Mouse (Mus musculus): ENCODE data around the gene Slc28a1.

Gene Slc28a1

DNA sequence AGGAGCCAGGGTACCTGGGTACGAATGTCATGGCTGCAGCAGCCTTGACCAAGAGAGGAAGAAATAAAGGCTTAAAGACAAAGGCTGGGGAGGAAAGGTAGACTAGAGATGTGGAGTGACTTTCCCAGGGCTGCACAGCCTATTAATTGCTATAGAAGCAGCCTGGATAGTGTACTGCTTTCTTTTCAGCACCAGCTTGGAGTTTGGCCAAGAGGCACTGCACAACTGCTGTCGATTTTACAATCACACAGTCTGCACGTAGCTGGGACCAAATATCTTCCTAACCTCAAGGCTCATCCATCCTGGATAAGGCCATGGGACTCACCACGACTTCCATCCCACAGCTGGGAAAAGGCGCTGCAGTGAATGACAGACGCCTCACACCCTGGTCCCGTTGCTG is 54.8 kb downstream of the Slc28a1 start:
- 76% methylated on average over 7 of the region's 7 CpGs for WGBS

DNA sequence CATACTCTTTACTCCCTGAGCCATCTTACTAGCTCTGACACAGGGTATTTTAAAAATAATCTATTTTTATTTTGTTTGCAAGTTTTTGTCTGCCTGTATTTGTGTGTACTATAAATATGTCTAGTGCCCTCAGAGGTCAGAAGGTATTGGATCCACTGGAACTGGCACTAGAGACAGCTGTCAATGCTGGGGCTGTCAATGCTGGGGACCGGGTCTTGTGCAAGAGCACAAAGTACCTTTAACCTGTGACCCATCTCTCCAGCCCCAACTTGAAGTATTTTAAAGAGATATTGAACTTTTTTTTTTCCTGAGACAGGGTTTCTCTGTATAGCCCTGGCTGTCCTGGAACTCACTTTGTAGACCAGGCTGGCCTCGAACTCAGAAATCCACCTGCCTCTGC is 59.3 kb downstream of the Slc28a1 start:
- 94% methylated on average over 2 of the region's 2 CpGs for WGBS

DNA sequence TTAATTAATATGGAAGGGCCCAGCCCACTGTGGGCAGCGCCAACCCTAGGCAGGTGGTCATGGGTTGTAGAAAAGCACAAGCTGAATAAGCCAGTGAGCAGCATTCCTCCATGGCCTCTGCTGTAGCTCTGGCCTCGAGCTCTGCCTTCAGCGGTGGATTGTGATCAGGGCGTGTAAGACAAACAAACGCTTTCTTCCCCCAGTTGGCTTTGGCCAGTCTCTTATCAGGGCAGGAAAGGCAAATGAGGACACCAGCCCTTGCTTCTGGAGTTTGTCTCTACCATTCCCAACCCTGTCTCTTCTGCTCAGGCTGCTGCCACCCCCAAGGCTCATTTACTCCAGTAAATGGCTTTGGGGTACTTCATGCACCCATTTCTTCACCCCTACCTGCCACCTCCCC is 60.1 kb downstream of the Slc28a1 start:
- 83% methylated on average over 5 of the region's 5 CpGs for WGBS

DNA sequence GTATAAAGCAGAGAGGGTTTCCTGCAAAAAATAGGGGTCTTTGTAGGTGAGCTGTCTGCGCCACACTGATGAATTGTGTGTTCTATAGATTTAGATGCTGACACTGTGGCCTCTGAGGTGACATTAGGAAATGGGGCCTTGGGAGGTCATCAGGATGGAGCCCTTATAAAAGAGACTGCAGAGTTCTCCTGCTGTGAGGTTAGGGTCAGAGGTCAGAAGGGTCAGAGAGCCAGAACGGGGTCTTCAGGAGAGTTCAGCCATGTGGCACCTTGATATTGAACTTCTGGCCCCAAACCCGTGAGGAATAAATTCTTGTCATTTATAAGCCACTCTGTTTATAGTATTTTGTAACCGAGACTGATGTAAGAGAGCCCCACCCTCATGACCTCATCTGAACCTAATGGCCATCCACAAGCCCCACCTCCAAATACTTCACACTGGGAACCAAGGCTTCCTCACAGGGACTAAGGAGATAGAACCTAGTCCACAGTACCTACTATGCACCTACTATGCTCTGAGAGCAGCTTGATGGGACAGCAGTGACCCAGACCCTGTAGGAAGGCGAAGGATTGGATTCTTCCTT is 61.7 kb downstream of the Slc28a1 start:
- WGBS, result 69% methylated on average over 5 of the region's 5 CpGs

DNA sequence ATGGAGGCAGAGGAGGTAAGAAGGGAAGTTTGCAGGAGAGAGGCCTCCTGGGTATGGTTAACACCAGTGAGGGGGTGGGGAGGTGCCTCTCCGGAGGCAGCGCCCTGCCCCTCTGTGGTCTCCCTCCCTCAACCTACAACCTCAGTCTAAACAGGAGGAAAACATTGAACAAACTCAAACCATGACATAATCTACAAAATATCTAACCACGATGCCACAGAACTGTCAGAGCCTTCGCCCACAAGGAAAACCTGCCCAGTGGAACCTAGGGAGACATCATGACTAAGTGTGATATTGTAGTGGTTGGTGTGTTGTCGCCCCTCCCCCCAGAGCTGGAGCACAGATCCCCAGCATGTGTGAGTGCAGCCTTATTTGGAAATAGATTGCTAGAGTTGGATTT is 64.9 kb downstream of the Slc28a1 start:
- 58% methylated on average over 5 of the region's 5 CpGs for WGBS

DNA sequence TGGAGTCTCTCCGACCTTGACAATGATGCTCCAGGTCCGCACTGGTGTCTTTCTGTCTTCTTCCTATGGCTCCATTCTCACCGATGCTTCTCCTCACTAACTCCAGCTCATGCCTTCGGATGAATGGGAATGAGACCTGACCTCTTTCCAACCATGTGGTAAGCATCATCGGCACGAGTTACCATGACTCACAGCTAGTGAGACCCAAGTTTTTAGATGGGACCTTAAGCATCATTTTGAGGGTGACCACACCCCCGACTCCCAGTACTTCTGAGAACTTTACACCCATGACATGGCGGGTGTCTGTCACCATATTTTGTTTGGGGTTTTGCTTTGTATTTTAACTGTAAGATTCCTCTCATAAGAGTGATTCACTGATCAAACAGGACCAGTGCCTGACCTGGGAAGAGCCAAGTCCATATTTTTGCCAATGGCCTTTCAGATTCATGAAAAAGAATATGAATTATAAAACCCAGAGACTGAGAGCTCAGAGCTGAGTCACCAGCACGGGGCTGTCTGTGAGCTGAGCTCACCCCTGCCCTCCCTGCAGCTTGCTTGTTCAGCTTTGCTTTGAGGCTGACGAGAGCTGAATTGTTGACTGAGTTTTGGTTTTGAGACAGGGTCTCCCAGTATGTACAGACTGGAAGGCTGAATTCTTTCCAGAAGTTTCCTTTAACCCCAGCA is 68.0 kb downstream of the Slc28a1 start:
- 82% methylated on average over 10 of the region's 10 CpGs for WGBS

DNA sequence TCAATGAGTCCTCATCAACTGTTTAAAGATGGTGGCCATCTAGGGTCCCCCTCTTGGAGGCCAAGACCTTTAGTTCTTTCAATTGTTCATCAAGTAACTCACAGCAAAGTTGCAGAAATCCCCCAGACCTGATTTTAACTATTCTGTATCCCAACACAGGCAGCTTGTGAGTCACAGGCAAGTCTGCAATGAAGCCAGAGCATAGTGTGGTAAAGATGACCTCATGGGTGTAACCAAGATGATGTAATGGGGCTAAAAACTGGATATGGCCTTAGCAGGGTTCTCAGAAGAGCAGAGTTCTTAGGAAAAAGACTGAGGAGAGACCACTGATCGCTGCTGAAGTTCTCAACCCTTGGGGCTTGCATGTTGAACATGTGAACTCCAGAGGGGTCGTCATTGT is 69.5 kb downstream of the Slc28a1 start:
- 86% methylated on average over 2 of the region's 2 CpGs for WGBS

DNA sequence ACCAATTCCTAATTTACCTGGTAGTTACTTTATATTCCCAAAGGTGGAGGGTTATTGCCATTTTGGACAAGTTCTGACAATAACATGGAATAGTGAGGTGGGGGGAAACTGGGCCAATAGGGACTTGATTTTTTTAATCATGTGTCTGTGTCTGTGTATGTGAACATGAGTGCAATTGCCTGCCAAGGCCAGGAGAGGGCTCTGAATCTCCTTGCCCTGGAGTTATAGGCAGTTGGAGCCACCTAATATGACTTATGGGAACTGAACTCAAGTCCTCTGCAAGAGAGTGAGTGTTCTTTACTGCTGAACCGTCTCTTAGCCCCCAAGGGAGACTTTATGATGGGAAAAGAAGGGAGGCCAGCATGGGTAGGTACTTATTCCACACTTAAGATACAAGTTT is 70.1 kb downstream of the Slc28a1 start:
- 96% methylated on average over 1 of the region's 1 CpGs for WGBS

DNA sequence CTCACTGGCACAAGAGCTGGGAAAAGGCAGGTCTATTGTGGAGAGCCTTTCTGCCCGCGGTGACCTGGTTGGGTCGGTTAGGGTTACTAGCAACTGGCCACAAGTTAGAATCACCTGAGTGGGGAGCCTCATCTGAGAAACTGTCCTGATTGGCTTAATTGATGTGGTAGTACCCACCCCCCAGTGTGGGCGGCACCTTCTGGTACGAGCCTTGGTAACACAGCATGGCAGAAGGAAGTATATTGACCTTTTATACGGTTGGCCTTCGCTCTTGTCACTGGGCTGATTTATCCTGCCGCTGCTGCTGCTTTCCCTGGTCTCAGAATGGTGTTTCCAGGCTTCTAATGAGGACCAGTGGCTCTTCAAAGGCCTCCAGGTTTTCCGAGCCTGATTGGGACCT is 74.6 kb downstream of the Slc28a1 start:
- WGBS, result 87% methylated on average over 9 of the region's 9 CpGs

DNA sequence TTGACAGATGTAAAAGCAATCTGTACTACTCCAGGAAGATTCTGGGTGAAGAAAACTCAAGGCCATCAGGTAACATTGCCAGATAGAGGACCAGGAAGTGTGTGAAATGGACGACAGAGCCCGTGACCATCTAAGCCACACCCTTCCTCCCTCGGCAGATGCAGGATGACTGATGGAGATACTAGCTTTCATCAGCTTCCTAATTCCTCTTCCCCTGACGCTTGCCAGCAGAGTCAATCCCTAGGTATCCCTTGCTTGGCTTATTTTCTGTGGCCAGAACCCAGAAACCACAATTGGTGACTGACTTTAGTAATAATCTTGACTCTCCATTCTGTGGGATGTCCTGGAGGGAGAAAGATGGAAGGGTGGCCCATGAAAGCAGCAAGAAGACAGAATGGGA is 80.9 kb downstream of the Slc28a1 start:
- 72% methylated on average over 4 of the region's 4 CpGs for WGBS

DNA sequence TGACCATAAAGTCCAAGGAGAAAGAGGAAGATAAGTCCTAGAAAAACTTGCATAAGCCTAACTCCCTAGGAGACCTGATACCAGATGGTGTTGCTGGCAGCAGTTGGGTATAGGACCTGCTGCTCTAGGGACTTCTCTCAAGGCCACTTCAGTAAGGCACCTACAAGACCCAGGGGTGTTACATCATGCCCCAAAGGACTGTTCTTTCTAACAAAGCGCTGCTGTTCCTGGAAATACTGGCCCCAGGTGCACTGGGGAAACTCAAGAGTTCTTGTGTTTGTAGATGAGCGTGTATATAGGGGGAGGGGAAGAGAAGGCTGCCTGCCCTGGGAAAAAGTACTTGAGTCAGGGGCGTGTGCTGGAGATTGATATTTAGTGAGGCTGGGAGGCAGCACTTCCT is 82.2 kb downstream of the Slc28a1 start:
- 91% methylated on average over 3 of the region's 3 CpGs for WGBS

DNA sequence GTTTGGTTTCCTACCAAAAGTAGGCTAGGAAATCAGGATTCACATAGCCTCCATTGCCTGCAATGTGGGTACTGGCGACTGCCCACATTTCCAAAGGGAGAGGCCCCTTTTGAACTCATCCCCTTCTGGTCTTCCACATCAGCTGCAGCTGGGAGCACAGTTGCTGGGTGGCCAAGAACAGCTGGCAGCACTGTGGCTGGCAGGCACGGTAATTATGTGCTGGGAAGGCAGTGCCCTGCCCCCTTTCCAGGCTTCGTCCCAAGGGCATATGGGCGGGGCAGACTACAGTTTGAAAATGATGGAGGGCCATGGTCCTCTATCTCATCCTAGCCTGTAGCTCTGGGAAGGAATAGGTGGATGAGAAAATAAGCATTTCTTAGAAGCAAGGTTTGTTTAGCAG is 83.9 kb downstream of the Slc28a1 start:
- 55% methylated on average over 4 of the region's 4 CpGs for WGBS

DNA sequence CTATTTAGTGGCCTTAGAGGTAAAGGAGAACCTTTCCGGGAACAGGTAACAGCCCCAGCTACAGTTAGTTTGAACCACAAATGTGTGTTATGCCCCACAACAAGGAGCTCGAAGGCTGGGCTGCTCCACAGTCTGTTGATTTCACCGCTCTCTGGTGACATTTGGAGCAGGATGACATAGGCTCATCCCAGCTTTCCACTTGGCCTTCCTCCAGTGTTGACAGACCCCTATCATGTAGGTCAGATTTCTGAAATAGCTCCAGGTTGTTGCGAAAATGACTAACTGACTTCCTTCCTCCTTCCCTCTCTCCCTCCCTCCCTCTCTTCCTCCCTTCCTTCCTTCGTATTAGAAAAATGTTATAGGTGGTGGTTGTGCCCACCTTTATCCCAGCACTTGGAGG is 84.5 kb downstream of the Slc28a1 start:
- 78% methylated on average over 5 of the region's 5 CpGs for WGBS

DNA sequence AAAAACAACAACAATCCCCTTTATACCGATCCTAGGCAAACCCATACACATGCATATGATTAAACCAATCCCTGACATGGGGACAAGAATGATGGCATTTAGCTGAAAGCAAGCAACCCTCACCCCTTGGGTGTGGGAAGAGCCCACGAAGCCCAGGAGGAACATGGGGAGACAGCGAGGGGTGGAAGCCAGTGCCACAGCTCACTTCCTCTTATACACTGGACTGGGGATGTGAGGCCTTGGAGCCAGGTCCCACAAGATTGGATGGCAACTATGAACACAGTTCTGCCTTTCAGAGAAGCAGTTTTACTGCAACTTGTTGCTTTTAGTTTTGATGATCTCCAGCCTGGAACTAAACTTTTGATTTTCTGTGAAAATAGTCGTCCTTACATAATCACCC is 85.2 kb downstream of the Slc28a1 start:
- 65% methylated on average over 4 of the region's 4 CpGs for WGBS

DNA sequence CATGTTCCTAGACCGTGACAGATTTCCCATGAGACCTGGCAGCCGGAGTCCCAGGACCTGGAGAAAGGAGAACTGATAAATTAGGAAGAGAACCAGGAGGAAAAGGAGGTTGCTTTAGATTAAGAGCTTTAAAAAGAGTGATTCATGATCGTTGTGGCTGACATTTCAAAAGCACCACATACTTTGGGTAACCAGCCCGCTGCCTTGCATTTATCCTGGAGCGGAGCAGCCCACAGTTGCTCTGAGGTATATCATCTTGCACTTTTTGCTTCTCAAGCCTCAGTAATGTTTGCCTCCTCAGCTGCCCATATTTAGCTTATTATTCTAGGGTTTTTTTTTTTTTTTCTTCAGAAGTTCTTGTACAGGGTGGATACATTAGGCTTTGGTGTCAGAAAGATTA is 87.8 kb downstream of the Slc28a1 start:
- 67% methylated on average over 5 of the region's 5 CpGs for WGBS

DNA sequence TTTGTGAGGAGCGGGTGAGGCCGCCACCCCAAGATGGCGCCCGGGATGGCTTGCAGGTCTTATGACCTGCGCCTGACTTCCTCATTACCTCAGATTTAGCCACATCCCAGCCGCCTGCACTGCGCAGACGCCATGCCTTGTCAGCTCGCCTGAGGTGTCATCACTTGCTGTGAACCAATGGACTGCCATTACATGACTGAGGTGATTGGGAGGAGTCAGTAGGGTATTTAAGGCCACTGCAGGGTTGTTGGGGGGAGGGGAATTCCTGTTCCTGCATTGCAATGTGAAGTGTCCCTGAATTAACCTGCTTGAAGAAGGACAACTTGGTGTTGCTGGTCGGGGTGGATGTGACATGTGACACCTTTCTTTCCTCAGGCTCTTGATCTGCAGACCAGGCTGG is 89.0 kb downstream of the Slc28a1 start:
- 96% methylated on average over 10 of the region's 10 CpGs for WGBS

DNA sequence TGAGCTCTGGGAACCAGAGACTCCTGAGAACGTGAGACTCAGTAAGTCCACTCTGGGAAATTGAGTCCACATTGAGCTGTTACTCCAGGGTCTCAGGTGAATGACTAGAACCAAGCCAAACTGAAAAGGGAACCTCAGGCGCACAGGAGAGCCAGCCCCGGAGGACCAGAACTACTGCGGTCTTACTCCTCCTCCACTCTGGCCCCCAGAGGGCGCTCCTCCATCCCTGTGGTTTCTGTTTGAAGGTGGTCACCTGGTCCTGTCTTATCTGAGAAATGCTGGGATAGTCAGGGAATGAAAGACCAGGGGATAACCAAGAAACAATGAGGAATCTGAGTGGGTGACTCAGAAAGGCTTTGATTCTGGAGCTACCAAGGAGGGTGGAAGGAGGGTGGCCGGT is 94.3 kb downstream of the Slc28a1 start:
- 50% methylated on average over 6 of the region's 6 CpGs for WGBS

DNA sequence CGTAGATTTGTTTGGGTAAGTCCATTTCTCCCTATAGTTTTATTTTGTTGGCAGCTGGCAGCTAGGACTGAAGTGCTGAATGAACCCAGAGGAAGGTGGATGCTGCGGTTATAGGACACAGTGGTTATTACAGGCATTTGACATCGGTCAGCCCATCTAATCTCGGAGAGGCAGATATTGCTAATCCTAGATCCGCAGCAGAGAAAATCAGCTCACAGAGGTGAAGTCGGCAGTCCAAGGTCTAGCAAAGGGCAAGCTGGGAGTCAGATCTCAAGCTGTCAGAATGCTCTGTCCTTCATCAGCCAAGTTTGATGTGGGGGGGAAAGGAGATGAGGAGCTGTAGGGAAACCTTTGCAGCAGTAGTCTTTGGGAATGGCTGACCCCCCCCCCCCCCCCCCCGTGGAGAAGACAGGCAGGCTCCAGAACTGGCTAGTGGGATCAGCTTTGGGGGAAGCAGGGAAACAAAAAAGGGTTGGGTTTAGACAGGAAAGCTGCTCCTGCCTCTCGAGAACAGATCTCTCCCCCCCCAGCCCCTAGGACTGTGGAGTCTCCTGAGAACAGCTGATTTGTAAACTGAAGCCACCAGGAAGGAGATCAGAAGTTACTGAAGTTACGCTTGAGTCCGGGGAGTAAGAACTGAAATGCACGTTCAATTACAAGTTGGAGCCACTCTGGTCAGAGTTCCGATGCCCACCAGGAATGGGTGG is 95.5 kb downstream of the Slc28a1 start:
- 67% methylated on average over 12 of the region's 12 CpGs for WGBS

DNA sequence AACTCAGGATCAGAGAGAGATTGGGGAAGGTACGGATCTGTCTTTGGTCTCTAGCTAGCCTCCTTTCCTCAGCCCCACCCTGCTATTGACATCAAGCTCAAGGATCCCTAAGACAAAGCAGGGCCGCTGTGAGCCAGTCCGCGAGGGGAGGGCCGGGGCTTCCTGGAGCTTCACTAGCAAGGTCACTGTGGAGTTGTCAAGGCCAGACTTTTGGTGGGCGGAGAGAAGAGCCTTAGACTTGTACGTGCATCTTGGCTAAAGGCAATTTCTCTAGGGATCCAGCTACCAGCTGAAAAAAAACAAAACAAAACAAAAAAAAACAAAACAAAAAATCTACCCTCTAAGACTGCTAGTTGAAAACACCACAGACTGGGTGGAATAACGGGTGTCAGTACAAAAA is 97.2 kb downstream of the Slc28a1 start:
- 27% methylated on average over 8 of the region's 8 CpGs for WGBS

DNA sequence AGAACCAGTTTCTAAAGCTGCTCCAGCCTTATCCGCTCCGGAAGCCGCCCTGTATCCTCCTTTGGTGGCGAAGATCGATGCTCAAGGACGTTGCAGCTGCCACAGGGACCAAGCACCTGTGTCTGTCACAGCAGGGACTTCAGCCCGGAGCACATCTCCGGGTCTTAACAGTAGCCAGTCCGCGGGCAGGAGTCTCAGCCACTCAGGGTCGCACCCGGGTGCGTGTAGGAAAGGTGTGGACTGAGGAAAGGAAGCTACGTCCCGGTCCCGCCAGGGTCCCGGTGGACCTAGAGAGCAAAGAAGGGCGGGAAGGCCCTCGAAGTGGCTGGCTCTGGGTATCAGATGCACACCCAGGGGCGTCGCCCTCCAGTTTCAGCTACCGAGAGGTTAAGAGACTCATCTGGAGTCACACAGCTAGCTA is 97.7 kb downstream of the Slc28a1 start:
- WGBS, result 3% methylated on average over 22 of the region's 22 CpGs

DNA sequence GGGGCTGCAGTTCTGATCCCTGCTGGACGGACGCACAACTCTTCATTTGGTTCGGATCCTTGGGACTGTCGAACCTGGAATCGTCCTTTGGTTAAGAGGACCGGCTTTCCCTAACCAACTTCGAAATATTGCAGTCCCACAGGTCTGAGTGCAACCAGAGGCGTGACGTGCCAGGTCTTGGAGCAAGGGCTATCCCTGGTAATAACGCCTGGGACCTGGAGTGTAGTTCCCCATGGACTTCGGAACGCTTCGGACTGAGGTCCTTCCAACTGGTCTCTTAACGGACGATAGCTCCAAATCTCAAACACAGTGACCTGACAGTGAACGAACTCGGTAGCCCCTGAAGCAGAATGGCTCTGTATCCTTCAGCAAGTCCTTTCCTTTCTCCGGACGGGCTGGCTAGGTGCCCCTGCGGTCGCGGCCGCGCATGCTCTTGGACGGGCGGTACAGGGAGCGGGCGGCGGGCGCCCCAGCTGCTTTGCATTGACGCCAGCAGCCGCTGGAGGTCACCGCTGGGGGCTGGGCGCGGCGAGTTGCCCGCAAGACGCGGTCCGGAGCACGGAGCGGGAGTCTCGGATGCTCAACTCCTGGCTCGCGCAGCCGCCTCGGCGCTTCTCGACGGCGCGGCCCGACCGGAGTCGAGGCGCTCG is 98.2 kb downstream of the Slc28a1 start:
- 2% methylated on average over 54 of the region's 57 CpGs for WGBS

DNA sequence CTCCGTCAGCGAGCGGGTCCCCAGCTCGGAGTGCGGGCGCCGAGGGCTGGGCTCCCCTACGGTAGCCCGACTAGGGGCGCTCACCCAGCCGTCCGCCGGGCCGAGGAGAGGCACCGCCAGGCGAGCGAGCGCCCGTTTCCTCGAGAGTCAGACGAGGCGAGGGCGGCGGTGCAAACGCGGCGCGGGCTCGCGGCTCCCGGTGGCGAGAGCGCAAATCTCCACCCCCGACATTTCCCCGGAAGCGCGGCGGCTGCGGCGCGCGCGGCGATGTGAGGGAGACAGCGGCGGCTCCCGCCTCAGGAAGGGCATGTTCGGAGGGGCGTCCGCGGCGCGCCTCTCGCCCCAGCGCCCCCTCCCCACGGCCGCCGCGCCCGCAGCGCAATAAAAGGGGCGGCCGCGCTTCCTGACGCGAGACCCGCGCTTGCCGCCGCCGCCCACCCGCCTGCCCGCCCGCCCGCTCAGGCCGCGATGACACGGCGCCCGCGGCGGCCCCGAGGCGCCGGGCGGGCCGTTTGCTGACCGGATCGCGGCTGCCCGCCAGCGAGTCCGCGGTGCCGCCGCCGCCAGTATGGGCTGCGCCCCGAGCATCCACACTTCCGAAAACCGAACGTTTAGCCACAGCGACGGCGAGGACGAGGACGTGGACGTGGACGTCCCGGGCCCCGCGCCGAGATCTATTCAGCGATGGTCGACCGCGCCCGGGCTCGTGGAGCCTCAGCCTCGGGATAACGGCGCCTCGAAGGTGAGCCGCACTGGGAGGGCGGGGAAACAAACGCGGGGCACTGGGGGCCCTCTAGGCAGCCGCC is 99.0 kb downstream of the Slc28a1 start, which contains the start of gene Pde8a:
Pde8a (plus strand) TSS at position 250 of the 806 bp plus-strand sequence.
- 1% methylated on average over 124 of the region's 128 CpGs for WGBS
